Mouse (Mus musculus) small intestine, adult 2 months (tissue): Measurements from ENCODE around the gene Zgrf1.
A peak's percentile ranks its signal among the peaks of the same experiment; 100 is the strongest.

ENCODE experiments used
- CTCF ChIP-seq: fragments of 200-500 bp; IDR thresholded peaks from 2 replicates; pipeline ENCODE4 v1.5.1; 2012; ENCODE audit warnings: low read depth, mild to moderate bottlenecking, control low read depth, inconsistent platforms, low read length, moderate library complexity, mixed read lengths; ENCODE audit not compliant: insufficient replicate concordance, insufficient read length; ENCODE audit errors: extremely low read depth
- POLR2A ChIP-seq: fragments of 200-500 bp; IDR thresholded peaks from 2 replicates; pipeline ENCODE4 v1.6.1; 2012; ENCODE audit warnings: low read depth, mild to moderate bottlenecking, control low read depth, inconsistent platforms, low read length, moderate library complexity

DNA sequence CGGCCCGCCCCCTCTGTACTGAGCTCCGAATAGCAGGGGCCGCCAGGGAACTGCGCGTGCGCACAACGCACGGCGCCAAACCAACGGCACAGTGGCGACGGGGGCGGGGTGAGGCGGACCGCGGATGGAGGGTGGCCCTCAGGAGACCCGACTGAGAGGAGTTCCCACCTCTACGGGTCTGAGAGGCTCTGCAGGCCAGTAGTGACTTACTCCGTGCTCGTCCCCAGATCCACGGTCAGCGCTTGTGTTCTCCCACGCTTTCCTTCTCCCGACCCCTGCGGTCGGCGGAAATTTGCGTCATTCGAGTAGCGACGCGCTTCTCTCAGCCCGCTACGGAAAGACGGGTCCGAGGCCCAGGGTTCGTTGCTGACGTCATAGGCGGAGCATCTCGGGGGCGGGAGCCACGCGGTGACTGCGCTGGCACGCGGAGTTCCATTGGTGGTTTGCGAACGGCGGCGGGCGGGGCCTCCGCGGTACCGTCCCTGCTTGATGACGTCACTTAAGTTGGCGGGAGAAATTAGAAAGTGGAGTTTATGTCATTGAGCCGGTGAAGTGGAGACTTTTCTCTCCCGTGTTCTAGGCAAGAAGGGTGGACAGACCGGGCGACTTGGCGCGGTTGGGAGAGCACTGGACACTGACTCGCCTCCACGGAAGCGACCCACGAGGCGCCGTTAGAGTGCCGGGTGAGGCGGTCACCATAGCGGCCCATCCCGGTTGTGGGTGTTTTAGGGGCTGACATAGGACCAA lies at the start of gene Zgrf1, which contains the start of gene Larp7:
- TF ChIP-seq CTCF (no peak), POLR2A (0 out of 2 replicates have a peak, but pooled peaks have one; percentile 12)
